Mouse (Mus musculus) embryonic facial prominence, embryonic 13.5 days (tissue): ENCODE data around the gene Azin2. TPM values are rescaled to one million over a fixed set of nuclear protein-coding genes. Genes with fewer than 3 reads are reported as not detected.

Source experiments
- ATAC-seq: fragments of 200-750 bp; cut with Nextera tagmentation; 2 replicates; pipeline ENCODE4 v1.8.0; 2017; ENCODE audit warnings: low read depth; ENCODE audit not compliant: insufficient number of reproducible peaks, insufficient read depth, low FRiP score, low TSS enrichment
- H3K27ac ChIP-seq: fragments of 300-500 bp; sonication (generic); 2 replicates; pipeline ENCODE4 v1.5.1; 2015; ENCODE audit warnings: moderate library complexity, mild to moderate bottlenecking, inconsistent platforms
- H3K27me3 ChIP-seq: fragments of 300-500 bp; sonication (generic); 2 replicates; pipeline ENCODE4 v1.6.1; 2015; ENCODE audit warnings: mild to moderate bottlenecking, inconsistent platforms
- H3K36me3 ChIP-seq: fragments of 300-500 bp; sonication (generic); 2 replicates; pipeline ENCODE4 v1.6.1; 2015; ENCODE audit warnings: mild to moderate bottlenecking, inconsistent platforms
- H3K4me1 ChIP-seq: fragments of 300-500 bp; sonication (generic); 2 replicates; pipeline ENCODE4 v1.6.1; 2015; ENCODE audit warnings: inconsistent platforms
- H3K4me2 ChIP-seq: fragments of 300-500 bp; sonication (generic); 2 replicates; pipeline ENCODE4 v1.6.1; 2015; ENCODE audit warnings: moderate library complexity, mild to moderate bottlenecking, inconsistent platforms
- H3K4me3 ChIP-seq: fragments of 300-500 bp; sonication (generic); 2 replicates; pipeline ENCODE4 v1.5.1; 2015; ENCODE audit warnings: mild to moderate bottlenecking, inconsistent platforms
- H3K9ac ChIP-seq: fragments of 300-500 bp; sonication (generic); 2 replicates; pipeline ENCODE4 v1.6.1; 2015; ENCODE audit warnings: mild to moderate bottlenecking, inconsistent platforms
- H3K9me3 ChIP-seq: fragments of 300-500 bp; sonication (generic); 2 replicates; pipeline ENCODE4 v1.6.1; 2016; ENCODE audit warnings: inconsistent platforms
- WGBS: fragments of 180-500 bp; shearing (Covaris S2); methylation state at CpG from one replicate; pipeline ENCODE4 v1.1.7; 2015; ENCODE audit warnings: mixed read lengths; 5-methylcytosine and 5-hydroxymethylcytosine counted together
- polyA plus RNA-seq: library from polyadenylated mRNA; unstranded; fragments of >200 nt; fragmentation: Nextera tagmentation; extraction: Ambion mirVana; gene quantifications from 2 replicates; pipeline ENCODE4 v1.2.1, GENCODE M21; 2015

The Azin2 gene
- polyA plus RNA-seq, 1 experiment from 2014 or later: 31.5 TPM

- Histone ChIP-seq H3K4me3 (no peak overlapping the region), H3K4me1 (peaks cover 52% of the 10 kb centered on the region), H3K4me2 (peak overlapping the region; percentile 14; the same call in 1 of the 2 replicates), H3K27ac (peak overlapping the region; percentile 69), H3K9ac (0 out of 2 replicates have a peak overlapping the region, but pooled peaks have one; percentile 32), H3K36me3 (no peaks in the 10 kb centered on the region), H3K27me3 (0 out of 2 replicates have a peak, but pooled peaks cover 2% of the 10 kb centered on the region), H3K9me3 (no peaks in the 10 kb centered on the region)
- WGBS: 30% methylated on average over 8 of the region's 8 CpGs
- no peak for ATAC-seq
These were observed 3.4 kb downstream of the Azin2 start for GRCm38 (mm10) chr4:128958849-128959248.

- H3K36me3 ChIP-seq: no peaks in the 10 kb centered on the region
- no peak overlapping the region for H3K4me2 ChIP-seq
- H3K9ac ChIP-seq: 0 out of 2 replicates have a peak overlapping the region, but pooled peaks have one; percentile 32
- WGBS: 78% methylated on average over 11 of the region's 11 CpGs
- H3K27me3 ChIP-seq: 0 out of 2 replicates have a peak, but pooled peaks cover 2% of the 10 kb centered on the region
- peaks cover 51% of the 10 kb centered on the region for H3K4me1 ChIP-seq
- peak overlapping the region; percentile 69; the same call in 1 of the 2 replicates for H3K27ac ChIP-seq
- H3K9me3 ChIP-seq: no peaks in the 10 kb centered on the region
- no peak overlapping the region for H3K4me3 ChIP-seq
- no peak for ATAC-seq
These were observed 4.1 kb downstream of the Azin2 start for GRCm38 (mm10) chr4:128958156-128958555.

GRCm38 (mm10) chr4:128957155-128957911, 4.9 kb downstream of the Azin2 start:
- no peaks in the 10 kb centered on the region for H3K9me3 ChIP-seq
- peak overlapping the region; percentile 69; the same call in 1 of the 2 replicates for H3K27ac ChIP-seq
- no peak overlapping the region for H3K9ac ChIP-seq
- H3K36me3 ChIP-seq: no peaks in the 10 kb centered on the region
- 0 out of 2 replicates have a peak, but pooled peaks cover 2% of the 10 kb centered on the region for H3K27me3 ChIP-seq
- WGBS: 41% methylated on average over 11 of the region's 11 CpGs
- H3K4me3 ChIP-seq: no peak overlapping the region
- H3K4me2 ChIP-seq: no peak overlapping the region
- H3K4me1 ChIP-seq: peaks cover 46% of the 10 kb centered on the region
- no peak for ATAC-seq

GRCm38 (mm10) chr4:128953851-128954250, 8.4 kb downstream of the Azin2 start:
- Histone ChIP-seq H3K27me3 (0 out of 2 replicates have a peak, but pooled peaks cover 2% of the 10 kb centered on the region), H3K4me1 (peaks cover 32% of the 10 kb centered on the region), H3K27ac (no peak overlapping the region), H3K36me3 (no peaks in the 10 kb centered on the region), H3K4me2 (no peak overlapping the region), H3K4me3 (no peak overlapping the region), H3K9me3 (no peaks in the 10 kb centered on the region), H3K9ac (no peak overlapping the region)
- 86% methylated on average over 5 of the region's 5 CpGs for WGBS
- ATAC-seq: no peak

GRCm38 (mm10) chr4:128950461-128950860, 11.8 kb downstream of the Azin2 start:
- Histone ChIP-seq H3K27me3 (0 out of 2 replicates have a peak, but pooled peaks cover 2% of the 10 kb centered on the region), H3K9ac (no peak overlapping the region), H3K4me3 (no peak overlapping the region), H3K9me3 (no peaks in the 10 kb centered on the region), H3K4me2 (no peak overlapping the region), H3K4me1 (0 out of 2 replicates have a peak, but pooled peaks cover 12% of the 10 kb centered on the region), H3K36me3 (peaks cover 9% of the 10 kb centered on the region; the same call in 1 of the 2 replicates), H3K27ac (no peak overlapping the region)
- ATAC-seq: no peak
- WGBS: 72% methylated on average over 5 of the region's 5 CpGs

- no peaks in the 10 kb centered on the region for H3K27me3 ChIP-seq
- no peaks in the 10 kb centered on the region for H3K9me3 ChIP-seq
- no peak overlapping the region for H3K9ac ChIP-seq
- ATAC-seq: no peak
- H3K36me3 ChIP-seq: peaks cover 9% of the 10 kb centered on the region; the same call in 1 of the 2 replicates
- no peak overlapping the region for H3K4me3 ChIP-seq
- H3K27ac ChIP-seq: no peak overlapping the region
- WGBS: 44% methylated on average over 15 of the region's 15 CpGs
- H3K4me2 ChIP-seq: no peak overlapping the region
- H3K4me1 ChIP-seq: 0 out of 2 replicates have a peak, but pooled peaks cover 12% of the 10 kb centered on the region
These were observed 12.7 kb downstream of the Azin2 start for GRCm38 (mm10) chr4:128949470-128950005.

GRCm38 (mm10) chr4:128948137-128948674, 14.0 kb downstream of the Azin2 start:
- Histone ChIP-seq H3K36me3 (peaks cover 9% of the 10 kb centered on the region), H3K9ac (no peak overlapping the region), H3K4me2 (no peak overlapping the region), H3K4me1 (0 out of 2 replicates have a peak, but pooled peaks cover 12% of the 10 kb centered on the region), H3K4me3 (no peak overlapping the region), H3K9me3 (no peaks in the 10 kb centered on the region), H3K27me3 (no peaks in the 10 kb centered on the region), H3K27ac (no peak overlapping the region)
- WGBS: 28% methylated on average over 6 of the region's 6 CpGs
- no peak for ATAC-seq

GRCm38 (mm10) chr4:128947326-128947933, 14.8 kb downstream of the Azin2 start:
- Histone ChIP-seq H3K4me2 (peak overlapping the region; percentile 37; the same call in 1 of the 2 replicates), H3K9ac (no peak overlapping the region; the same call in 1 of the 2 replicates), H3K9me3 (no peaks in the 10 kb centered on the region), H3K36me3 (peaks cover 12% of the 10 kb centered on the region), H3K27ac (no peak overlapping the region), H3K4me3 (no peak overlapping the region), H3K4me1 (0 out of 2 replicates have a peak, but pooled peaks cover 12% of the 10 kb centered on the region), H3K27me3 (no peaks in the 10 kb centered on the region)
- 16% methylated on average over 18 of the region's 18 CpGs for WGBS
- ATAC-seq: peak; percentile 40; the same call in 1 of the 2 replicates

GRCm38 (mm10) chr4:128946736-128947135, 15.5 kb downstream of the Azin2 start:
- Histone ChIP-seq H3K27me3 (no peaks in the 10 kb centered on the region), H3K36me3 (peaks cover 17% of the 10 kb centered on the region), H3K9me3 (no peaks in the 10 kb centered on the region), H3K4me1 (0 out of 2 replicates have a peak, but pooled peaks cover 12% of the 10 kb centered on the region), H3K4me3 (no peak overlapping the region), H3K4me2 (no peak overlapping the region), H3K27ac (no peak overlapping the region), H3K9ac (no peak overlapping the region)
- no peak for ATAC-seq
- WGBS: 77% methylated on average over 9 of the region's 9 CpGs

GRCm38 (mm10) chr4:128942346-128942745, 19.9 kb downstream of the Azin2 start:
- H3K4me2 ChIP-seq: no peak overlapping the region
- H3K4me1 ChIP-seq: no peaks in the 10 kb centered on the region
- no peak for ATAC-seq
- no peak overlapping the region for H3K4me3 ChIP-seq
- 57% methylated on average over 3 of the region's 3 CpGs for WGBS
- no peak overlapping the region for H3K9ac ChIP-seq
- H3K36me3 ChIP-seq: peaks cover 18% of the 10 kb centered on the region
- H3K27me3 ChIP-seq: no peaks in the 10 kb centered on the region
- H3K27ac ChIP-seq: no peak overlapping the region
- no peaks in the 10 kb centered on the region for H3K9me3 ChIP-seq

GRCm38 (mm10) chr4:128935595-128935994, 26.6 kb downstream of the Azin2 start:
- Histone ChIP-seq H3K9me3 (no peaks in the 10 kb centered on the region), H3K36me3 (no peaks in the 10 kb centered on the region), H3K27me3 (no peaks in the 10 kb centered on the region), H3K27ac (no peak overlapping the region), H3K4me2 (no peak overlapping the region), H3K4me1 (no peaks in the 10 kb centered on the region), H3K9ac (no peak overlapping the region), H3K4me3 (no peak overlapping the region)
- WGBS: 62% methylated on average over 5 of the region's 5 CpGs
- ATAC-seq: no peak
